Mouse (Mus musculus): ENCODE results near the gene Tmtc2.
"Not testable (repeated sequence)": the region's sequence is repeated elsewhere in the genome, so short reads cannot be mapped to it uniquely, and the experiment has no call there.

The Tmtc2 gene

DNA sequence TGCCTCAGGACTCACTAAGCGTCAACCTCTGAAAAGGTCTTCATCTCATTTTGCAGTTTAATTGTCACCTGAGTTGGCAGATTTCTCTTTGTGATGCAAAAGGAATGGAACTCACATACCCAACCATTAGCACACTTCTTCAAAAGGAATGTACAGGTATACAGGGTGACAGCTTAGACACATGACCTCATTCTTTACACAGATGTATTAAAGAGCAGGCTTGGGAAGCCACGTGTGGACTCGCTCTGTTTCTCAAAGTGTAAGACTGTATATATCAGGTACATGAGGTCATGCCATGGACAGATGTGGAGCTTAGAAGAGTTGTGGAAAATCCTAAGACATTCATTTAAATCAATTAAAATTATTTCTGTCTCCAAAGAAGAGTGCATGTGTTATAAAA, 286.7 kb downstream of the Tmtc2 start:
- no peak for DNase-seq

DNA sequence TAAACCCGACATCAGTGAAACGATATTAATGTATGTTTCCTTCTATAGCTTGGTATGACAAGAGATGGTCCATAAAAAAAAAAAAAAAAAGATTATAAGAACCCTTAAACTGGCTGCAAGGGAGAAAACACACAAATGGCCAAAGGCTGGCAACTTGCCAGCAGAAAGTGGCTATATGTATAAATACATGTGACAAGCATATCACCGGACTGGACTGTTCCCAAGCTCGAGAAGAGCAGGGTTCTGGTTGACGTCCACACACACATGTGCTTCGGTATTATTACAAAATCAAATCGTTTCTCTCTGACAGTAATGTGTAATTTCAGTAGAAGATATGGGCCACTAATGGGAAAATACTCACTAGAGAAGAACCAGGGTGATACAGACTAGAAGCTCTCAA, 287.2 kb downstream of the Tmtc2 start:
- no peak for DNase-seq

DNA sequence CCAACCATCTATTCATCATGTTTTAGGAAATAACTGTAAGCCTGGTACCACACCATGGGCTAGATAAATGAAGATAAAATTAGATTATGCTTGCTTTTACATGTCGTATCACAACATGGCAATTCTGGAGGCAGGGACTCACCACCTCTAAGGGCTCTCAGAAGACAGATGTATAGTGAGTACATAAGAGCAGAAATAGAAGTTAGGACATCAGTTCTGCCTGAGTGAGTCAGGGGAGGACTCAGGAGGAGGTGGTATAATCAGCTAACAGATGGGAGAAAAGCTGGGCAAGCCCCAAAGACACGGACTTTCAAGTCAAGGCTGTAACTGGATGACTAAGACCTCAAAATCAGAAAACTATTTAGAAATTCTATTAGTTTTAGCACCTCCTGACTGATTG, 288.0 kb downstream of the Tmtc2 start:
- DNase-seq = no peak

DNA sequence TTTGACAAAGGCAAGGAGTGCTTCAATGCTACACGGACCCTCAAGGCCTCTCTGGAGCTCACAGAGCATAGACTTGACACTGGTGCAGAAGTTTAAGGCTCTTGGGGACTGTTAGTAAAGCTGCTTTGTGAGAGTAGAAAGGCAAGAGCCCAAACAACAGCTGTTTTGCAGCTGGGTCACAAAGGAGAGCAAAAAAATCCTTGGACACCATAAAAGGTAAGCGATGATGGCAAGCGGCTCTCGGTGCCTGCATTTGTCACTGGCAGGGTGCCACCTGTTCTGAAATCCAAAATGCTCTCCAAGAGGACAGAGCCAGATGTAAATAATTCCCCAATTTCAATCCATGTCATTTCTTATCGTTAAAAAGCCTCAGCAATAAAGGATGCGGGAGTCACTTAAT, 290.1 kb downstream of the Tmtc2 start:
- DNase-seq = no peak

DNA sequence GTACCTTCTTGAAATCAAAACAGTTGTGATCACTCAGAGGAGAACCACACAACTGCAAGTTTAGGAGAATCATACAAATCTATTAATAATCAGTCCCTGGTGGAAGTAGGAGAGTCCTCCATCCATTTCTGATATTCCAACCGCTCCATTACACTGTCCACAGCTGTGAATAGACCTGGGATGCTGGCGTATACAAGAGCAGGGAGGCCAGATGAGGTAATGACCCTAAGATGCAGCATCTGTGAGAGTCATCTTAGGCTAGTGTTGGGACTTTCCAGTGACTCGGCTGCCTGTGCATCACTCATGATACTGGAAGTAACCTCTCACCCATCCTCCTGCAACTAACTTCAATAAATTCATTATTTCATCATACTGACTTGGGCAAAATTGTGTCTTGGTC, 293.3 kb downstream of the Tmtc2 start:
- DNase-seq = no peak

DNA sequence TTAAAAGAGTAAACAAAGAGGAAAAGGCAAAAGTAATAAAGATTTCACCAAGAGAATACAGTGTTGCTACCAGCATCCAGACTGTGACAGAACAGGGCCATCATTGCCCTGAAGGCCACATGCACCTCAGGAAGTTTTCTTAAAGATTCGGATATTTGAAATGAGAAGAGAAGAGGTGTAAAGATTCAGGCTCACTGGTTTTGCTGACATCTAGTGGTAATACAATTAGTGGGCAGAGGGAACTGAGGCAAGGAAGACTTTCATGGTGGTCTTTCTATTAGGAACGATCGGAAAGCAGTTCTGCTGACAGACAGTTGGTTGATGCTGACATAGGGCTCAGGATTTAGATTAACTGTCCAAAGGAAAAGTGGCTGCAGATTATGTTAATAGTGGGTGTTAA, 314.2 kb downstream of the Tmtc2 start:
- DNase-seq = peak; percentile 5

DNA sequence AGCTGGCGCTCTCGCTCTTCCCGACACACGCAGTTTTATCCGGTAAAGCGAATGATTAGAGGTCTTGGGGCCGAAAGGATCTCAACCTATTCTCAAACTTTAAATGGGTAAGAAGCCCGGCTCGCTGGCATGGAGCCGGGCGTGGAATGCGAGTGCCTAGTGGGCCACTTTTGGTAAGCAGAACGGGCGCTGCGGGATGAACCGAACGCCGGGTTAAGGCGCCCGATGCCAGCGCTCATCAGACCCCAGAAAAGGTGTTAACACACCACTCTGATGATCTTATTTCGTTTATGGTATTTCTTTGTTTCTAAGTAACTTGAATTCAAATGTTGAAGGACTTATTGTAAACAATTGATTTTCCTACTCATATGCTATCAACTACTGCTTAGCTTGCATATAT, 336.0 kb downstream of the Tmtc2 start:
- not testable (repeated sequence) for DNase-seq

DNA sequence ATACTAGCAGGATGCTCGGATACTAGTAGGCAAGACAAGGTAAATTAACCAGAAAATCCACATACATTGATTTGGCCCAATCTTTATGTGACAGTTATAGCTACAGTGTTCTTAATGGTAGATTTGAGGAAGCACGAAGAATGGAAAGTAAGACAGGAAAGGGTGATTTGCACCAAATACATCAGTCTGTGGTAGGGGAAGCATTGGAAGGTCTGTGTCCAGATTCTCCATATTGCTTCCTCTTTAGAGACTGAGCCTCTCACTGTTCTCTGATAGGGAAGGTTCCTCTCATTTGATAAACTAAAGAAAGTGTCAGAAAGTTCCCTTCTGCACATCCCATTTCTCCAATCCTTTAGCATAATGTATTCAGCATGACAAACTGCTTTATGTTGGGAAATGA, 341.4 kb downstream of the Tmtc2 start:
- no peak for DNase-seq

DNA sequence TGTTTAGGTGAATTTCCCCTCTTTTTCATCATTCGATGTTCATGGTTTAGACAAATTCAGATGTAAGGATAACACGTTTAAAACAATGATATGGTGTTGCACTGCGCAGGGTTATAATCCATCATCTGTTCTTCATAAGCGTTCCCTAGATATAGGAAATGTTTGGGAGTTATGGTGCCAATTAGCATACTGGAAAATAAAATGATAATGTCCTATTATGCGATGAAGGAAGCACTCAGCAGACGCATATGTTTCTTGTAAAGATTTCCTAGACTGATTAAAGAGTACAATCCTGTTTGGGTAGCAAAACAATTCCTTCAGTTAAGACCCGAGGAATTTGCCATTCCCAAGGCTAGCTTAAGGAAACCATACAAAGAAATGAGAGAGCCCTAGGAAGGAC, 343.8 kb downstream of the Tmtc2 start:
- no peak for DNase-seq

DNA sequence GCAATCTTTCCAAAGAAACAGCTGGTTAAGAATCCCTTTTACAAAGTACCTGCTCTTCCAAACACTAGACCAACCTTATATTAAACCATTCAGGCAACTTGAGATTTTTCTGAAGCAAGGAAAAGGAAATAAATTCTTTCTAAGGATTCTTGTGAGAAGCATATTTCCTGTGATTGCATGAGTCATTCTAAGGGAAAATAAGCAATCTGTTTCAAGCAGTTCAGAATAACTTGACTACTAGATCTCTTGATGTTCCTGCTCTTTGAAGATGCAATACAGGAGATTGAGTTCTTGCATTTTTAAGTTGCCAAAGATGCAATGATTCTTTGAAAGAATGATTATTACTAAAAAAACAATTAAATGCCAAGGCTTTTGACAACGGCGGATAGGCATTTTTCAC, 345.6 kb downstream of the Tmtc2 start:
- no peak for DNase-seq

DNA sequence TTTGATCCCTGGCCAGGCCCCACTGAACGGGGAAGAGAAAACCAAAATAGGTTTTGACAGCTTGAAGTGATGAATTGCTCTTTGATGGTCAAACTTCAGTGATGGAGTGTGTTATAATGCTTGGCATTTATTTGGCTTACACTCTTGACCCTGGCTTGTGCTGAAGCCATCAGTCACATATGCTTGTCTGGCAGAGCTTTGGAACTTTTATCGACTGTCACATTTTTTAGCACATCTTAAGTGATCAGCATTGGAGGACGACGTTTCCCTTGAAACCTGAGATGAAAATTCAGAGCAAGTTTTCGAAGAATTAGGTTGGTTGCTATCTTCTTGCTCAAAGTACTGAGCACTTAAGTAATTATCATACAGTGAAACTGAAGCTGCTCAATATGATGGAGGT, 346.6 kb downstream of the Tmtc2 start:
- peak; percentile 41 for DNase-seq

DNA sequence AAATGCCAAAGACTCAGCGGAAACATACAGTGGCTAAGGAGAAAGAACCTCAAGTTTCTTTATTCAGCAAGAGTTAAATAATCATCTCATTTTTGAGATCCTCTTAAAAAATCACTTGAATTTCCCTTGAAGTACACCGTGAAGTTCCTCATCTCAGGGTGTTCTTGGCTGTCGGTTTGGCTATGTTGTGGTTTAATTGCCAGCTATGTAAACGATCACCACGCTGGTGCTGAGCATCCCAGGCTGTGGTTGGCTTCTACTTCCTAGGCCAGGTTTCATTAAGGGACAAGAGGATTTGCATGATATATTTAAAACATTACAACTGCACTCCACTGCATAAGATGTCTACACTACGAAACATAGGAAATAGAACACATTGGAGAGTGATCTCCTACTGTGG, 348.5 kb downstream of the Tmtc2 start:
- DNase-seq = no peak

DNA sequence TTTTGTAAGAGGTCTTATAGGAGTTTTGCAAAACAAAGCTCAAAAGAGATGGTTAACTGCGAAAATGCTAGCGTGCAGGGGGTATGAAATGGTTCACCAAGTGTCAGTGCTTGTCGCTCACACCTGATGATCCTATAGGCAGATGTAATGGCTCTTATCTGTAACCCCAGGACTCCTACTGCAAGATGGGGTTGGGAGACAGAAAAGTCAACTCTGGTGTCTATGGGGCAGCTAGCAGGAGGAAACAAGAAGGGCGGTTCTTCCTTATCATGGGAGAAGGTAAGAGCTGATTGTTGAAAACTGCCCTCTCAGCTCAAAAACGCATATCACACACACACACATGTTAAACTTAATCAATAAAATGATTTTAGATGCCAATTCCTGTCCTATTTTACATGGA, 351.3 kb downstream of the Tmtc2 start:
- DNase-seq = no peak

DNA sequence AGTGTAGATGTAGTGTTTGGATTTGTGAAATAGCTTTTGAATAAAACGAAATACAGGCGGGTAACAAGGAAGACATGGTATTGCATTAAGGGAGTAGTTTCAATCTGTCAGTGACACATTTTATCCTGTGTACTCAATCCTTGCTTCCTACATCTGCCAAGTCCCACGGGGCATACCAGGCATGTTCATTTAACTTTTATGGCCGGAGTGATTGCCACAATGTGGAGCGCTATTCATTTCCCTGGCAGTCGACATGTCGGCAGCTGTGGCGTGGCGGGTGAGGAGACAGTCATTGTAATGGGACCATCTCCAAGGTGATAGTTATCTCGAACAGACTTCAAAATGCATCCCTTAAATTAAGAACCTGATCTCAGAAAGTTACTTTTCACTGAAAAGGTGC, 372.8 kb downstream of the Tmtc2 start:
- no peak for DNase-seq

DNA sequence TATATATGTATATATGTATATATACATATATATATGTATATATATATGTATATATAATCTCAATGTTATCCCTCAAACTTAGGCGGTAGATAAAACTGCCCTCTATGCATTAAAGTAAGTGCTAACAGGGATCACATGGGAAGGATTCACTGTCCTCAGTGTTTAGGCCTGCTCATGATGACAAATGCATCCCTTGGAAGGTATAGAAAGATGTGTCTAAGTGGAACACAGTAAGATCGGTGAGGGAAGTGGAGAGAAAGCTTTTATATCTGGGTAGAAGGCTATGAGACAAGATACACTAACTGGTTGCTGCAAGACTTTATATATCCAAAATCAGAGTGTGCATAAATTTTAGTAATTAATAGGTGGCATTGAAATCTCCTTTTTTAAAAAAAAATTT, 373.6 kb downstream of the Tmtc2 start:
- DNase-seq = no peak

DNA sequence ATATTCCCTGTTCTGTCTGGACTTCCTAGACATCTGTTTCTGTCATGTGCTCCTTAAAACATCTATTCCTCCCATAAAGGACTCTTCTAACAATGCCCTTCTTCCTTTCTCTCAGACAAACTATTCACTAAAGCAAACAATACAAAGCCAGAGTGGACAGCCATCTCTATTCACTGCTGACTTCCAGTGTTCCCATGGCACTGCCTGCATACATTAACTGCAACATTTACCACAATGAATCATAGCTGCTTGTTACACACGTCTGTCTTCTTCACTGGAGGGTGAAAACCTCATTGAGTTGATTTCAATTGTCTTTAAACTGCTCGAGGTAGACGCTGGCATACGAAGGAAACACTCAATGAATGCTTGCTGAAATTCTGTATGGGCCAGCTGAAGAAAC, 374.2 kb downstream of the Tmtc2 start:
- peak; percentile 49 for DNase-seq

DNA sequence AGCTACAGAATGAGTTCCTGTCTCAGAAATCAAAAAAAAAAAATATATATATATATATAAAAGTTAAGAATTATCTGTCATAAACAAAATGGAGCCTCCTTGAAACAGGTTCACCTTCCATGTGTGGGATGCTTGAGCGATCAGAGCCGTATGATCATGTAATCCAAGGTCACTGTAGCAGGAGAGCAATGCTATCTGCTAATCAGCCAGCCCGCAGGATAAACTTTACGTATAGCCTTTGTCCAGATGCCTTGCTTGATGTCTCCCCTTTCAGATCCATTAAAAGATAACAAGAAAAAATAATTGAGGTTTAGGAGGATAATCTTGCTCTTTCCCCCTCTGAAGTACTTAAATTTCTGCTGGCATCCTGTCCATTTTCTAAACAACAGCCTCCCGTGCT, 374.7 kb downstream of the Tmtc2 start:
- DNase-seq = no peak

DNA sequence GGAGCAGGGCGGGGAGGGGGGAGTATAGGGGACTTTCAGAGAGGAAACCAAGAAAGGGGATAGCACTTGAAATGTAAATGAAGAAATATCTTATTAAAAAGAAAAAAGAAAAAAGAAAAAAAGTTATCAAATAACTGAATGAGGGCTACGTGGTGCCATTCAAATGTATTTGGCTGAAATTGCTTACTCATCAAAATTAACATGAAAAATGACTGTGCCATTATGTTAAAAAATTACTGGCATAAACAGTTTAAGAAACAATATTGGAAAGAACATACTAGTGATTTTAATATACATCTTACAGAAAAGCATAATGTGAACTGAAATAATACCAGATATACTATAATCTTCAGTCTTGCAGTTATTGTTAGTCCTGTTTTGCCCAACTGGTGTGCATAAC, 378.9 kb downstream of the Tmtc2 start:
- no peak for DNase-seq

DNA sequence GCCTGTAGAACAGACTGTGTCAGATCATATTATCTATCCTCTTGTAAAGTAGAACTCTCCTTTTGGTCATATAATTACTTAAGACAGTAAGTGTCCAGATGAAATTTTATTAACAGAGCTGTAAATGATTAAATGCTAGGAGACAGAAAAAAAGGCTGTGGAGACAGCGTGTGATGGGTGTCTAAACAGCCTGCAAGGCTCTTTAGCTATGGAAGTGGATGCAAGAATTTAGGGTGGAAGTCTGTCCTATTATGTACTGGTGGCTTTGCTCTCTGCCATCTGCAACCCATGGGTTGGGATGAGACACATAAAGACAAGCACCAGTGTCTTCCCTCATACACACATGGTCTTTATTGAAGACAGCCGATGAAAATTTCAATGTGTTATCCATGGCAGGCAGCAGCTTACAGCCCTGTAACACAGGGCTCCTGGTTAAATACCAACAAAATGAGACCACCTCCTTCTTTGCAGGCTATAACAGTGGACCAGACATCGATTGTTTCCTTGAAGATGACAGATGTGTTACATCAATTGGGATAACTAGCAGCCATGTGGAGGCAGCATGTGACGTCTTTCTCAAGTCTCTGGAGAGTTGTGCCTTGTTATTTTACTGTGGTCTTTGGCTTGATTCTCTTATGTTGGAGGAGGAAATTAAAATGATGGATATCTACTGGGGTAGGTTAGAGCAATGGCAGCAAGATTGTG, 380.3 kb downstream of the Tmtc2 start:
- no peak for DNase-seq

DNA sequence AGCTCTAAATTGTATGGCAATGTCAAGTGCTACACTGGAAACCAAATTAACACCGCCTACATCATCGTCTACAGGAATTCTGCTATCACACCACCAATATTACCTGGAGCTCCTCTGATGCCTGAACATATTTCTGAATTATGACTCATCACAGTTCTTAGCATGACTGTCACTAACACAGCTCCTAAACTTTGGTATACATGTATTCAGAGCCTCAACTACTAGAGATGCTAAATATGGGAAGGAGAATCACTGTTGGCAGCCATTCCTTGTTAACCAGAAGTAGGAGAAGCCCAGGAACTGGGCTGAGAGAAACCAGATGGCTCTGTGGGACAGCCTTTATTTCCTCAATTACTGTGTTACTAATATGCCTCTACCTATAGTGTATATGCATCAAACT, 382.2 kb downstream of the Tmtc2 start:
- no peak for DNase-seq

DNA sequence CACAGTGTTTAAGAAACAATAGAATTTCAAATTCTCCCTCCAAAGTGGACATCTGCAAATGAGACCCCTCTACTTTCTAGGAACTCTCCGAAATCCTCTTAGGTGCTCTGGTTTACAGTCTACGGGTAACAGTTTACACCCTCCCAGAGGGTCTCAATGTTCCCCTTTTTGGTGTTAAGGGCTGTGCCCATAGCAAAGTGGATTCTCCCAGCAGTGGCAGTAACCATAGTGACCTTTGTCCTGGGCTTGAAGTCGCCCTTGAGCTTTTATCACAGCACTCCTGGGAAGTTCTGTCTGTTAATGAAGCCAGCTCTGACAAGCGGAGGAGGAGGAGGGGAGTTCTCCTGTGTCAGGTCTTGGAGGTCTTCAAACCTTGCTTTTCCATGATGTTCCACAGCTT, 384.5 kb downstream of the Tmtc2 start:
- DNase-seq = no peak

DNA sequence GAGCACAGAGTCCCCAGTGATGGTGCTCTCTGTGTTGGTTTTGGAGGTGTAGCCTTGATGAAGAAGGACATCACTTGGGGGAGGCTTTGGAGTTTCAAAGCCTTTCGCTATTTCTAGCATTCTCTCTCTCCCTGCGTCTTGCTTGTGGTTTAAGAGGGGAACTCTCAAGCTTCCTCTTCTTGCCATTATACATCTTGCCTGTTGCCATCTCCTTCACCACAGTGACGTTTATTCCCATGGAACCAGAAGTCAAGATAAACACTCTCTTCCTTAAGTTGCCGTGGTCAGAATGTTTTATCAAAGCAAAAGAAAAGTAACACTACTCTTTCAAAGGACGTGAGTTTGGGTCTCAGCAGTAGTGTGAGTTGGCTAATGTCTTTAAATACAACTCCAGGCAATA, 387.6 kb downstream of the Tmtc2 start:
- no peak for DNase-seq

DNA sequence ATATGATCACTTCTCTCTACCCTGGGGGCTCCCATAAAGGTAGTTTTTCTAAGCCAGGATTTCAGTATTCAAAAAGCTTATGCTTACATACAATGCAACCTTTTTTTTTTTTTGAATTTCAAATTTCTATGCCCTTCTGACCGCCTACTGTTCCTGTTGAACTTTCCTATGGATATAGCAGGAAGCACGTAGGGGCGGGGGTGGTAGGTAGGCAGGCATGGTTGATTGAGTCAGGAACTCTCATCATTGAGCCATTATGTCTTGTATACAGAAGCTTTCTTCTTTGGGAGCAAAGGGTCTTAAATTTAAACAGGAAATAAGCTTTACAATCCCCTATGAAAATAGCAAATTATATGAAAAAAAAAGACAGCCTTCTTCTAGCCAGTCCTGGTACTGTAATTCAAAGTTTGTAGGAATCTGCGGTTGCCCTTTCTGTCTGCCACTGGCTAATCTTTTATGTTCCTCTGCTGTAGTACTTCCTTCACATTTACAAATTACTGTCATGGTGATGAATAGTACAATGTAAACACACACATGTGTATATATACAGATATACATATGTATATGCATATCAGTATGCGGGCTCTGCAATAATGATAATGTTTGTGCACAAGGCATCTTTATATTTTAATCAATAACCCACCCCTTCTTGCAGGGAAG, 405.7 kb downstream of the Tmtc2 start:
- no peak for DNase-seq

DNA sequence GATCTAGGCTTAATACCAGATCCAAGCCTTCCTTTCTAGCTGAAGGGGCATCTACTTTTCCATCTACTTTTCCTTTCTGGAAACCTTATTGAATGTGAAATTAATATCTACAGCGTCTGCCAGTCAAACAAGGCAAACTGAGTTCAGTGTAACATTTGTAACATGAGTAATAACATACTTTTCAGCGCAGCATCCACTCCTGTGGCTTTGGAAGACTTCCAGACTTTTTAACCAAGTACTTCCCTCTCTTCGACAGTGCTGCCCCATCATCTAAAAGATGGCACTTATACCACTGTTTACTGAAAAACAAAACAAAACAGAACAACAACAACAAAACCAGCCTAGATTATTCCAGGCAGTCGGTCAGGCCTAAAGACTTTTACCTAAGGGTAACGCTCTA, 409.0 kb downstream of the Tmtc2 start:
- DNase-seq = no peak

DNA sequence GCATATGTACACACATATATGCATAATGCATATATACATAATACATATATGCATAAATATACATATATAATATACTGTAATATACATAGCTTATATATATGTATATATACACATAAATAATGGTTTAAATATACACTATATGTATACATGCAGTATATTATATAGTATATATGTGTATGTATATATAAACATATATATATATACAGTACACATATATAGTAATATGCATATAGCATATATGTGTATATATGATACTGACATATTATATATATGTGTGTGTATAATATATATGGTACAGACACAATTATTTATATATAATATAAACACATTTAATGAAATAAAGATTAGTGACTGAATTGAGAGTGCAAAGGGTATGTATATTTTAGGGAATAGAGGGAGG, 420.5 kb downstream of the Tmtc2 start:
- DNase-seq = no peak

Measured in embryo, embryonic 11 days (tissue).